Mouse (Mus musculus) limb, embryonic 11.5 days (tissue): ENCODE measurements around the gene Cog6. TPM values are rescaled to one million over a fixed set of nuclear protein-coding genes. Genes with fewer than 3 reads are reported as not detected.

Experiments
- ATAC-seq: fragments of 200-750 bp; cut with Nextera tagmentation; 2 replicates; pipeline ENCODE4 v1.8.0; 2017; ENCODE audit warnings: low read depth; ENCODE audit not compliant: insufficient number of reproducible peaks, low FRiP score, low TSS enrichment
- DNase-seq: peaks from one replicate; pipeline ENCODE4 v3.0.0-alpha.2; 2015; ENCODE audit warnings: low spot score
- H3K27ac ChIP-seq: fragments of 300-500 bp; sonication (generic); replicated peaks from 2 replicates; pipeline ENCODE4 v1.5.1; 2014; ENCODE audit warnings: low read depth, mild to moderate bottlenecking, low read length
- H3K27me3 ChIP-seq: fragments of 300-500 bp; sonication (generic); 2 replicates; pipeline ENCODE4 v1.6.1; 2014; ENCODE audit warnings: mild to moderate bottlenecking, low read length, mixed read lengths; ENCODE audit not compliant: control insufficient read depth, insufficient read depth
- H3K36me3 ChIP-seq: fragments of 300-500 bp; sonication (generic); 2 replicates; pipeline ENCODE4 v1.6.1; 2014; ENCODE audit warnings: mild to moderate bottlenecking, low read length, moderate library complexity, mixed read lengths; ENCODE audit not compliant: control insufficient read depth, insufficient read depth
- H3K4me1 ChIP-seq: fragments of 300-500 bp; sonication (generic); 2 replicates; pipeline ENCODE4 v1.6.1; 2014; ENCODE audit warnings: low read length, mixed read lengths; ENCODE audit not compliant: control insufficient read depth, insufficient read depth
- H3K4me2 ChIP-seq: fragments of 300-500 bp; sonication (generic); 2 replicates; pipeline ENCODE4 v1.6.1; 2014; ENCODE audit warnings: low read depth, mild to moderate bottlenecking, moderate library complexity; ENCODE audit not compliant: severe bottlenecking
- H3K4me3 ChIP-seq: fragments of 300-500 bp; sonication (generic); 2 replicates; pipeline ENCODE4 v1.5.1; 2014; ENCODE audit warnings: low read depth, low read length
- H3K9ac ChIP-seq: fragments of 300-500 bp; sonication (generic); 2 replicates; pipeline ENCODE4 v1.6.1; 2014; ENCODE audit warnings: mild to moderate bottlenecking, low read length
- H3K9me3 ChIP-seq: fragments of 300-500 bp; sonication (generic); 2 replicates; pipeline ENCODE4 v1.6.1; 2016; ENCODE audit warnings: low read length; ENCODE audit not compliant: control insufficient read depth
- WGBS: fragments of 180-500 bp; shearing (Covaris S2); extraction: QIAGEN DNeasy Blood & Tissue Kit; methylation state at CpG from one replicate; pipeline ENCODE4 v1.1.7; 2014; 5-methylcytosine and 5-hydroxymethylcytosine counted together
- polyA plus RNA-seq: library from polyadenylated mRNA; unstranded; fragments of >200 nt; fragmentation: Nextera tagmentation; extraction: Ambion mirVana; gene quantifications from 2 replicates; pipeline ENCODE4 v1.2.1, GENCODE M21; 2014

The Cog6 gene
- polyA plus RNA-seq, 1 experiment from 2014 or later, result 46.7 TPM

DNA sequence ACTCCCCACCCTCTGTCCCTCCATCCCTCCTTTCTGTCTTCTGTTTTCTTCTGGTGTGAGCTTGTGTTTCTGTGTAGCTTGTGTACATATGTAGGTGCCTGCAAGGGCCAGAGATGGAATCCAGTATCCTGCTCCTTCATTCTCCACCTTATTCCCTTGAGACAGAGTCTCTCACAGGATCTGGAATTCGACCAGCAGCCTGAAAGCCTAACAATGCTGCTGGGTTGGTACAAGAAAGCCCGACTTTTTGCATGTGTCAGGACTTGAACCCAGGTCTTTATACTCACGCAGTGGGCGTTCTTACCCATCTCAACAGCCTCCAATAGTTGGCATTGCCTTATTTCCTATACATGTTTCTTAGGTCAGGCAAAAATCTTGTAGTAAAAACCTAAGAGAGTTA lies 28.7 kb upstream of the Cog6 start:
- Histone ChIP-seq H3K4me2 (peak overlapping the region; percentile 10; the same call in 1 of the 2 replicates), H3K27me3 (no peaks in the 10 kb centered on the region), H3K9me3 (no peaks in the 10 kb centered on the region), H3K27ac (no peak overlapping the region), H3K36me3 (no peaks in the 10 kb centered on the region), H3K4me3 (no peak overlapping the region), H3K4me1 (peaks cover 9% of the 10 kb centered on the region), H3K9ac (no peak overlapping the region)
- ATAC-seq (no peak), DNase-seq (no peak)
- 90% methylated on average over 4 of the region's 4 CpGs for WGBS

DNA sequence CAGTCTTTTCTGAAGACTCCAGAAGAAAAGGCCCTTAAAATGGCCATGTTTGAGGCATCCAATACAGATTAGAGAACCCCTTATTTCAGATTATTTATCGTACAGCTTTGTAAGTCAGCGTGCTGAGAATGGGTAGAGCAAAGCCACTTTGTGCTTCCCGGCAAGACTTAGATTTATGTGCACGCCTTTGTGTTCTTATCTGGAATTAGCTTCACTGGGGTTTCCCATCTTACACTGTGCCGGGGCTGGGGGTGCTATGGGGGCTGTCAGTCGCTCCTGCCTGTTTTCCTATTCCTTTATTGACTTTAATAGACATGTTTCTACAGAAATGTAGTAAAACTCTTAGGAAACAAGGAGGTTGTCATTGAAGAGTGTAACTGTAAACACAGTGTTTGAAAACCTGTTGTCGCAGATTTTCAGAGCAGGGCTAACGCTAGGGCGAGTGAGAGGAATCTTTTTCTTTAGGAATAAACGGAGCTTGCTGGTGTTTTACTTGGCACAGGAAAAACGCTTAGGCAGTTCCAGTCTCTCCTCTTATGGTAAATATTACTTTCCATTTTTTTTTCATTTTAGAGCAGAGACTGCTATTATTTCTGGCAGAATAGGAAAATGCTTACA lies 27.8 kb upstream of the Cog6 start:
- DNase-seq, result peak; percentile 32
- no peaks in the 10 kb centered on the region for H3K36me3 ChIP-seq
- 43% methylated on average over 11 of the region's 11 CpGs for WGBS
- H3K27me3 ChIP-seq, result no peaks in the 10 kb centered on the region
- peak overlapping the region; percentile 43 for H3K4me2 ChIP-seq
- H3K9me3 ChIP-seq, result no peaks in the 10 kb centered on the region
- peak overlapping the region; percentile 17 for H3K4me3 ChIP-seq
- peak overlapping the region; percentile 30; the same call in 1 of the 2 replicates for H3K9ac ChIP-seq
- no peak for ATAC-seq
- H3K4me1 ChIP-seq, result peaks cover 11% of the 10 kb centered on the region
- peak overlapping the region; percentile 73 for H3K27ac ChIP-seq

DNA sequence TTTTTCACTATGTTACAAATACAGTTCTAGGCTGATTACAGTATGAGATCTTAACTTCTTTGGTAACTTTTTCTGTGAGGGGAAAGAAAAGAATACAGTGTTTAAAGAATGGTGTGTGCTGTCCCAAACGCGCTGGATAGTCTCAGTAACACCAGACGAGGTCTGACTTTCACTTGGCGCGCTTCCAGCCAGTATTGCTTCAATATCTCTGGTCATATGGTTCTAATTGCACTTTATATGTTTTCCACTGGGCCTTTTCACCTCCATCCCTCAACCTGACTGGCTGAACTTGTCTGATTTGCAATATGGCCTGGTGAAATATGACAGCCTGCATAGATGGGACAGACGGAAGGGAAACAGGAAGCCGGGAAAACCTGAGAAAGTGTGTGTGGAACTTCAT lies 27.2 kb upstream of the Cog6 start:
- DNase-seq (peak; percentile 86), ATAC-seq (peak; percentile 77; the same call in 1 of the 2 replicates)
- Histone ChIP-seq H3K27ac (peak overlapping the region; percentile 73), H3K4me1 (peaks cover 11% of the 10 kb centered on the region), H3K36me3 (no peaks in the 10 kb centered on the region), H3K9ac (no peak overlapping the region), H3K9me3 (no peaks in the 10 kb centered on the region), H3K4me3 (peak overlapping the region; percentile 17), H3K4me2 (peak overlapping the region; percentile 43), H3K27me3 (no peaks in the 10 kb centered on the region)
- WGBS, result 16% methylated on average over 7 of the region's 7 CpGs

DNA sequence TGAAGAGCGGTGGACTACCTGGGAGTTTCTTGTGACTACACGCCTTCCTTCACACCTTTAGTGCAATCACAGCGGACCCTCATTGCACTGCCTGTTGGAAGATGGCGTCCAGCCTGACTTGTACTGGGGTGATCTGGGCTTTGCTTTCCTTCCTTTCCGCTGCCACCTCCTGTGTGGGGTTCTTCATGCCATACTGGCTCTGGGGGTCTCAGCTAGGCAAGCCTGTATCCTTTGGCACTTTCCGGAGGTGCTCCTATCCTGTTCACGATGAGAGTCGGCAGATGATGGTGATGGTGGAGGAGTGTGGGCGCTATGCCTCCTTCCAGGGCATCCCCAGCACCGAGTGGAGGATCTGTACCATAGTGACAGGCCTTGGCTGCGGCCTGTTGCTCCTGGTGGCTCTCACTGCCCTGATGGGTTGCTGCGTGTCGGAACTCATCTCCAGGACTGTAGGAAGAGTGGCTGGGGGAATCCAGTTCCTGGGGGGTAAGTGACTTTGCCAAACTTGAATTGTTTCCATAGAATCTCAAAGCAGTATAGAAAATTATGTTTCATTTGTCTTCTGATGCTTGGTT lies 26.3 kb upstream of the Cog6 start:
- WGBS, result 86% methylated on average over 13 of the region's 13 CpGs

DNA sequence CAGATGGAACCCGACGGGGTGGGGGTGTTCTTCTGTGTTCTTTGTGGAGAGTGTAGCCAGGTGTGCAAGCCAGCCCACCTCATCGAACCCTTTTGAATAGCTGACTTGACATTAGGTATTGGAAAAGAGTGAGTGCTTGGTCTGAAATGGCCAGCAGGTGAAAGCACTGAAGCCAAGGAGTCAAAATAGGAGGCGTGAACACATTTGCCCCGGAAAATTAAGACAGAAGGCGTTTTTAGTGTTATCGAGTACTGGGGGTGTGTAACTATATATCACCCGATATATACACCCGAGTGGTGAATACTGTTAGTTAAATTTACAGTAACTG lies 25.2 kb upstream of the Cog6 start:
- peak overlapping the region; percentile 84 for H3K4me2 ChIP-seq
- H3K4me1 ChIP-seq, result peaks cover 11% of the 10 kb centered on the region
- H3K9me3 ChIP-seq, result no peaks in the 10 kb centered on the region
- ATAC-seq, result 0 out of 2 replicates have a peak, but pooled peaks have one; percentile 16
- peak overlapping the region; percentile 70 for H3K9ac ChIP-seq
- peak overlapping the region; percentile 32; the same call in 1 of the 2 replicates for H3K27ac ChIP-seq
- DNase-seq, result no peak
- peak overlapping the region; percentile 62 for H3K4me3 ChIP-seq
- 21% methylated on average over 9 of the region's 9 CpGs for WGBS
- no peaks in the 10 kb centered on the region for H3K27me3 ChIP-seq
- H3K36me3 ChIP-seq, result no peaks in the 10 kb centered on the region

More for the DNA sequence above, 26.3 kb upstream of the Cog6 start:
- peak overlapping the region; percentile 31 for H3K4me2 ChIP-seq
- DNase-seq, result no peak
- H3K4me1 ChIP-seq, result peaks cover 11% of the 10 kb centered on the region
- H3K27me3 ChIP-seq, result no peaks in the 10 kb centered on the region
- peak overlapping the region; percentile 5; the same call in 1 of the 2 replicates for H3K4me3 ChIP-seq
- H3K27ac ChIP-seq, result no peak overlapping the region
- no peaks in the 10 kb centered on the region for H3K36me3 ChIP-seq
- no peak for ATAC-seq
- no peak overlapping the region for H3K9ac ChIP-seq
- no peaks in the 10 kb centered on the region for H3K9me3 ChIP-seq

DNA sequence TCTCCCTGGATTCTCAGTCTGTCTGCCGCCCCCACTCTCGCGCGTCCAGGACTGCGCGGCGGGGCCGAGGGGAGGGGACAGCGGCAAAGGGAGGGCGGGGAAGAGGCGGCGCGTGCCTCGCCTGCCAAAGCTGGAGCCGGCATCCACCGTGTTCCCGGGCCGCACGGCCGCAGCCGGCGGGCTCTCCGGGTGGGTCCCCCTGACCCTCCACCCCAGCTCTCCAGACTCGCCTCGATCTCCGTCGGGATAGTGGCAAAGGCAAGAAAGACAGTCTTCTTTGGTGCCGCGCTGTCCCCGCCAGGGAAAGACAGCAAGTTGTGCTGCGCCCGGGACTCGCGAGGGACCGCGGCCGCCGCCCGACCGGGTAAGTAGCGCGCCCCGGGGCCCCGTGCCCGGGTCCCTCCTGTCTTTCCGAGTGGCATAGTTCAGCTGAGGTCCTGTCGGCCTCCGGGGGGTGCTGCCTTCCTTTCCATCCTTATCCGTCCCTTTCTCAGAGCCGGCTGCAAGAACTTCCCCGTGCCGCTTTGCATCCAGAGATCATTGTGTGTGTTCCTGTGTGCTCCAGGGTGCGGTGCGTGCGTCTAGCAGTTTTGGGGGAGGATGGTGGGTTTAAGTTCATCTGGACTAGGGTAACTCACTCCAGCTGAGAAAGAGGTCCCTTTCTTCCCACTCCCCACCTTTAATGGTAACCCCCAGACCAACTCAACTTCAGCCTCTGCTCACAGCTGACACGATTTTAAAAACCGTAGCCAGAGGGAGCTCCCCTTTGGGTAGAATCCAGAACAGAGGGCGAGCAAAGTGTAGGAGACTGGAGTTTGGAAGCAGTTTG lies 24.6 kb upstream of the Cog6 start, which contains the start of gene Lhfp:
Gene Lhfp (plus strand): TSS at position 118 of the 829 bp plus-strand sequence.
- no peaks in the 10 kb centered on the region for H3K9me3 ChIP-seq
- peak within 1 kb of the TSS; percentile 70 for H3K9ac ChIP-seq
- no peaks in the 10 kb centered on the region for H3K36me3 ChIP-seq
- peaks cover 11% of the 10 kb centered on the region for H3K4me1 ChIP-seq
- DNase-seq (peak; percentile 85), ATAC-seq (peak; percentile 81)
- H3K27ac ChIP-seq, result peak within 1 kb of the TSS; percentile 32; the same call in 1 of the 2 replicates
- peak within 1 kb of the TSS; percentile 84 for H3K4me2 ChIP-seq
- no peaks in the 10 kb centered on the region for H3K27me3 ChIP-seq
- H3K4me3 ChIP-seq, result peak within 1 kb of the TSS; percentile 62
- under 1% methylated on average over 49 of the region's 58 CpGs for WGBS

DNA sequence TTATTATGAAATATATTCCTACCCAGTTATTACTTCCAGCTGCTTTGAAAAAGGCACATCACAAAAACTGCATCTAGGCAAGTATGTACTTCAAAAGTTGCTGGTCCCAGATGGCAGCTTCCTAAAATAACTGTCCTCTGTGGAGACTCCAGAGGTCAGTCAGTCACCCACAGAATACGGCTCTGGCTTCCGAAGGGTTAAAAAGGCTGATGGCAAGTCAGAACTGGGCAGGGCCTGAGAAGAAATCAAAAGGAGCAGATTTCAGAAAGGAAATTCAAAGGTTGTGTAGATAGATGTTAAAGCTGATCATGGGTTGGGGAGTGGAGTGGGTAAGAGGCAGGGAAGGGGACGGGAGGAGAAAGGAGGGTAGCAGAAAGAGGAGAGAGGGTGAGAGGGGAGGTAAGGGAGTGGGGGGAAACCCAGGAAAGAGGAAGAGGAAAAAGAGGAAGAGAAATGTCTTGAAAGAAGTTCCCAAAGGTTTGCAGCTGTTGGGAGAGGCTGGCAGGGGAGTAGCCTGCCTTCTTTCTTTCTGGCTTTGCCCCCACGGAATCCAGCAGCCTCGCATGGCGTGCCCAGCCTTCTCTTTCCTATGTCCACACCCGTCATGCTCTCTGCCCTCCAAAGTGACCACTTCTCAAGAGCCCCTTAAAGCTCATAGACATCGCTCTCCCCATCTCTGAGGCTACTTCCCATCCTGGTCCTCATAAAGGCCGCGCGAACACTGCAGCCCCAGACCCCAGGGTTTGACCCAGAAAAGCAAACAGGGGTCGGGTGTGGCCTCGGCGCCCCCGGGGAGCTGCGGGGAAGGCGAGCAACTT lies 23.8 kb upstream of the Cog6 start:
- Histone ChIP-seq H3K9ac (peak overlapping the region; percentile 70), H3K4me2 (peak overlapping the region; percentile 84), H3K27ac (0 out of 2 replicates have a peak overlapping the region, but pooled peaks have one; percentile 30), H3K36me3 (no peaks in the 10 kb centered on the region), H3K4me1 (peaks cover 11% of the 10 kb centered on the region), H3K9me3 (no peaks in the 10 kb centered on the region), H3K4me3 (peak overlapping the region; percentile 62), H3K27me3 (no peaks in the 10 kb centered on the region)
- ATAC-seq (no peak), DNase-seq (peak; percentile 32)
- 5% methylated on average over 17 of the region's 17 CpGs for WGBS

DNA sequence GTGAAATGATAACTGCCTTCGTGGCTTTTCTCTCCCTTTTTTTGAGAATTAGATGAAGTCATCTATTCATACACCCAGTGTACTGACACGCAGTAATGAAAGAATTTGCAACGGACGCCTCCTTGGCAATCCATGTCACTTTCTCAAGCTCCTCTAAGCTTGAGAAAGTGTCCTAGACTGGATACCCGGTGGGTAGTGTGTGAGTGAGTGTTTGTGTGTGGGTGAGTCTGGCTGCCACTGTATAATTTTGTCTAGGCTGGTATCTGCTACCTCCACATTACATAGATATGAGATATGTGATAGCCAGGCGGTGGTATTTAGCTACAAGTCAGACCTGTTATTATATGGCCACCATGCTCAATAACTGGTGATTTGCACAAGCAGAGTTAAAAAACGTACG lies 22.7 kb upstream of the Cog6 start:
- H3K9me3 ChIP-seq, result no peaks in the 10 kb centered on the region
- DNase-seq (no peak), ATAC-seq (no peak)
- no peaks in the 10 kb centered on the region for H3K27me3 ChIP-seq
- no peak overlapping the region for H3K27ac ChIP-seq
- no peak overlapping the region for H3K4me3 ChIP-seq
- peaks cover 8% of the 10 kb centered on the region for H3K4me1 ChIP-seq
- no peaks in the 10 kb centered on the region for H3K36me3 ChIP-seq
- no peak overlapping the region for H3K4me2 ChIP-seq
- 83% methylated on average over 8 of the region's 8 CpGs for WGBS
- no peak overlapping the region for H3K9ac ChIP-seq
